Mouse (Mus musculus): Measurements from ENCODE around the gene Zfp385c.
"Not testable (repeated sequence)": the region's sequence is repeated elsewhere in the genome, so short reads cannot be mapped to it uniquely, and the experiment has no call there.

Gene Zfp385c

GRCm38 (mm10) chr11:100588462-100588861, 103.8 kb downstream of the Zfp385c start:
- DNase-seq = no peak

GRCm38 (mm10) chr11:100585148-100585547, 107.1 kb downstream of the Zfp385c start:
- DNase-seq = no peak

DNA sequence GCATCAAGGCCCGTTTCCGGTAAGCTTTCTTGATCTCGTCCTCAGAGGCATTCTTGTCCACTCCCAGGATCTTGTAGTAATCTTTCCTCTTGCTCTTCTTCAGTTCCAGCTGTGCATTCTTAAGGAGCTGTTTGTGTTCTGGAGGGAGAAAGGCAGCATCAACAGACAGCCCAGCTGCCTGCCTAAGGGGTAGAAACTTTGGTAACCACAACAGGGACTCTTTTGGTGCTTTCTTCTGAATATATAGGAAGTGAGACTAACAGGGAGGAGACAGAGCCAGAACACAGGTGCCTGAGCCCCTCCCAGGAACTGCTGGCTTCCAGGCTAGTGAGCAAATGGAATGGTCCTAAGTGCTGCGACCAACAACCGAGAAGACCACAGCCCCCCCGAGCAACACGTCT, 107.7 kb downstream of the Zfp385c start:
- DNase-seq = no peak

DNA sequence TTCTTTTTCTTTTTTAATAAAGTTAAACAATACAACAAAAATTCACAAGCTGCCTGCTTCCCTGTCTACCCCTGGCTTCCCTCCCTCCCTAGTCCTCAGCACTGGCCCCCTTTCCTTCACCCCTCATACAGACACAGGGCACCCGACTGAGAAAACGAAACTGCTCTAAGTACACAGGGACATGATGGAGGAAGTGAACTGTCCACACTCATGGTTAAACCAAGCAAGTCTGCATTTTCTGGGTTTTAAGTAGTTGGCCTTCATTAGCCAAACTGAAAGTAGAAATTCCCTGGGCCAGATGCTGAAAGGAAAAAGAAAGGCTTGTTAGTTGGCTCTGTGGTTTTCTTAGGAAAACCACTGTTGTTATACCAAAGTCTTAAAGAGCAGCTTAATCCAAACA, 109.4 kb downstream of the Zfp385c start:
- no peak for DNase-seq

DNA sequence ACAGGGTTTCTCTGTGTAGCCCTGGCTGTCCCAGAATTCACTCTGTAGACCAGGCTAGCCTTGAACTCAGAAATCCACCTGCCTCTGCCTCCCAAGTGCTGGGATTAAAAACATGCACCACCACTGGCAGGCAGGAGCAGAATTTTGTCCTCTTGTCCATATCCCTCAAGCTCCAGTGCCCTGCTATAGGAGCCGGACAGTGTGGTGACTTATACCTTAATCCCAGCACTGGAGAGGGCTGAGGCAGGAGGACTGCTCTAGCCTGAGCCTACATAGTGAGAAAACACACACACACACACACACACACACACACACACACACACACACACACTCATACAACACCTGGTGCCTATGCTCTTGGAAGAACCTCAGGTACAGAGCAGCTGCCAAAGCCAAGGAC, 109.8 kb downstream of the Zfp385c start:
- DNase-seq = not testable (repeated sequence)

DNA sequence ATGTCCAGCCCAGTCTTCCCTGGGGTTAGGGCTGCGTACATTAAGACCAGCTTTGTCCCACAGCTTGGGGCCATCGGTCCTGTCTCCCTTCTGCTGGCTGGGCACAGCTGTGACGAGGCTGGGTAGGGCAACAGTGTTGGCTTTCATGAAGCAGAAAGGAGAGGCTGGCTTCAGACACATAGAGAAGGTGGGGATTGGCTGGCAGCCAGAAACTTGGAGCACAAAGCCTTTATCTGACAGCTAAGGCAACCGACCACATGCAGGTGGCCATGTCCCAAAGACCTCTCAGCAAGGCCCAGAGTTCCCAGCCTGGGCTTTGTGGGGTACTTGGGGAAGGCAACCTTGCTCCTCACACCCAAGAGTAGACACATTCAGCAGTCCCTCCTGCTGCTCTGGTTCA, 110.5 kb downstream of the Zfp385c start:
- DNase-seq = no peak

GRCm38 (mm10) chr11:100580275-100580674, 112.0 kb downstream of the Zfp385c start:
- no peak for DNase-seq

DNA sequence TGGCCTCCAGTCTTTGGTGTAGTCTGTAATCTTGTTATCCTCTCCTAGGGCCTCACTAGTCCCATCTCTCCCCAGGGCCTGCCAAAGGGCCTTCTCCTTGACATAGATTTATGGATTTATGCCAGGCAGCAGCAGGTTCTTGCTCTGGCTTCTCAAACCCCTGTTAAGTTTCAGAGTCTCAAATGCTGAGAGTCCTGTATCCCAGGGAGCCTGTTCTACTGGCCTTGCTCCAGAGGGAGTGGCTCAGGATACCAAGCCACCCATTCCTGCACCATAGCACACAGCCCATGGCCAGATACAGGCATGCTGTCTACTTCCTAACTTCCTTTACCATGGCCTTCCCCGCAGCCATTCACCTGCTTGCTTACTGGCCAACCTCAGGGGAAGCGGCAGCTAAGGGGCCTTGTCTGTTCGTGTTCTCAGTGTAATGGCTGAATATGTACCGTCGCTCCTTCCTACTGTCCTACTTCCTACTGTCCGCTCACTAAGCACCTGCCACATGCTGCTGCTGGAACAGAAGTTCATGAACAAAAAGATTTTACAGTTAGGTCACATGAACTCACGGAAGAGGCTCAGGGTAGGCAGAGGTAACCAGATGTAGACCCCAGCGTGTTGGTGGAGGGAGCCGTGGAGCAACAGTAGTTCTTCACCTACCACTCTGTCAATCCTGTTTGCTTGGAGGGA, 113.0 kb downstream of the Zfp385c start:
- DNase-seq = no peak

DNA sequence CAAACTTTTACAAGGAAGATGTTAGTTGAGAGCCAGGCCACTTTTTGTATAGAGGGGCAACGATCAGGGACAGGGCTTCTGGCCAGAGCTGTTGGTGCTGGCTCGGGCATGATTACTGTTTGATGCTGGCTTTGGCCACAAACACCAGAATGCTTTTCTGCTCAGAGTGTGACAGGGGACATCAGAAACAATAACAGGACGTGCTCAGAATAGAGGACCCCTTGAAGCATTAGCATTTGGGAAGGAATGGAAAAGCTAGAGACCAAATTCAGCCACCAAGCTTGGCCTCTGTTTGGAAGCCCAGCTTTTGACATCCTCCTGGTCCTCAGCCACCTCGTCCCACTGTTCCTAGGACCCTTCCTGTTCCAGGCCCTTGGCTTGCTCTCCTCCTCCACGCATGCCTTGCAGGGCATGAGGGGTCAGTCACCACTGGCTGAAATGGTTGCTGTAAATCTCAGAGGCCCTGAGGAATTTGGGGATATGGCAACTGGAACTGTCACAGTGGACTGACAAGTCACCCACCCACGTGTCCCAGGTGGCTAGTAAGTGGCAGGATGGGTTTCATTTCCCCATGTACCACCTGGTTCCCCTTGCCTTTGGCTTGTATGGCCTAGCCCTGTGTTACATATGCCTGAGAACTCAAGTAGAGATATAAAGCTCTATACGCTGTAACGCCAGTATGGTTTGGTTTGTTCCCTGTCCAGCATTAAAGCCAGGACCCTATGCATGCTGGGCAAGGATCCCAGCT, 114.2 kb downstream of the Zfp385c start:
- no peak for DNase-seq

Data from cerebellum, adult 11 months (tissue).